Comparison of ENCODE assay signal across 20 mouse cellular contexts in the genomic region with DNA sequence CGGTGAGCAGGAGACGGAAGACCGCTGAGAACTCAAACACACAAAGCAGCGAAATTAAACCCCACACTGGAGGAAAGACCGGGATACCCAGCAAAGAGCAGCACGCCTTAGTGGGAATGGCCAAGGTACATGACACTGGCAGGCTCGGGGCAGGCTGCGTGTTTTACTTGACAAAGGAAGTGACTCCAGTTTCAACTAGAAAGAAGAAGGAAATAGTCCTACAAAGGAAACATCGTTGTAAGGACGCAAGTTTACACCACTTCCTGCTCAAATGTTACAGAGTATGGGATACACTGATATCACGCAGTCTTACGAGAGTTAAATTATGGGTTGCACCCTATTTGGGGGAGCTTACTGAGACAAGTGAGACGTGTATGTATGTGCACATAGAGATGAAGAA.
"Had no signal": no experiment of that assay in that cellular context is flagged by ENCODE, and none has a peak within 500 bp of the region (broad histone marks: within the 10 kb centered on the region; RNA-seq: fewer than 3 reads in every experiment).

No protein-coding gene starts in this region.

- H3K36me3 ChIP-seq: lung, embryonic 15.5 days; midbrain, embryonic 15.5 days; neural tube, embryonic 13.5 days; neural tube, embryonic 15.5 days had no signal

- H3K27ac ChIP-seq: macrophage; midbrain, embryonic 13.5 days; midbrain, embryonic 15.5 days; neural tube, embryonic 13.5 days; neural tube, embryonic 15.5 days had no signal

- H3K4me1 ChIP-seq: midbrain, embryonic 13.5 days; midbrain, embryonic 15.5 days; neural tube, embryonic 13.5 days; neural tube, embryonic 15.5 days had no signal

- H3K4me3 ChIP-seq: lung, embryonic 15.5 days; megakaryocyte, embryonic 14.5 days; midbrain, embryonic 13.5 days; midbrain, embryonic 15.5 days; neural tube, embryonic 13.5 days; neural tube, embryonic 15.5 days had no signal

- H3K27me3 ChIP-seq: lung, embryonic 15.5 days; megakaryocyte, embryonic 14.5 days; midbrain, embryonic 13.5 days; midbrain, embryonic 15.5 days; neural tube, embryonic 13.5 days; neural tube, embryonic 15.5 days had no signal

- ATAC-seq: liver, postnatal 0 days; midbrain, embryonic 13.5 days; midbrain, embryonic 15.5 days had no signal

- H3K9ac ChIP-seq: liver, postnatal 0 days; lung, embryonic 15.5 days; midbrain, embryonic 13.5 days; midbrain, embryonic 15.5 days; neural tube, embryonic 13.5 days; neural tube, embryonic 15.5 days had no signal

- H3K9me3 ChIP-seq: lung, embryonic 15.5 days; megakaryocyte, embryonic 14.5 days; midbrain, embryonic 13.5 days; midbrain, embryonic 15.5 days; neural tube, embryonic 13.5 days; neural tube, embryonic 15.5 days had no signal

- DNase-seq: liver, postnatal 0 days; lung, adult 2 months; lung, postnatal 14 days; lung, postnatal 36 days; retina, postnatal 1 day; right cerebral cortex, adult 18-20 months; right cerebral cortex, postnatal 25 days; right cerebral cortex, postnatal 4 days; spleen, adult 18-20 months; thymus, adult 18-20 months; thymus, postnatal 14 days; thymus, postnatal 36 days had no signal

- H3K4me2 ChIP-seq: lung, embryonic 15.5 days; midbrain, embryonic 11.5 days; midbrain, embryonic 13.5 days; midbrain, embryonic 15.5 days; neural tube, embryonic 13.5 days; neural tube, embryonic 15.5 days had no signal
